Mouse (Mus musculus) lung, adult 2 months (tissue): ENCODE results near the gene Bdh1.

Source experiments
- CTCF ChIP-seq: fragments of 200-500 bp; IDR thresholded peaks from 2 replicates; pipeline ENCODE4 v1.5.1; 2011; ENCODE audit warnings: mild to moderate bottlenecking, low read length, control low read depth; ENCODE audit not compliant: insufficient read depth
- POLR2A ChIP-seq: fragments of 200-500 bp; IDR thresholded peaks from 2 replicates; pipeline ENCODE4 v1.6.1; 2011; ENCODE audit warnings: low read depth, mild to moderate bottlenecking, control low read depth, low read length, borderline replicate concordance; ENCODE audit errors: extremely low read depth

DNA sequence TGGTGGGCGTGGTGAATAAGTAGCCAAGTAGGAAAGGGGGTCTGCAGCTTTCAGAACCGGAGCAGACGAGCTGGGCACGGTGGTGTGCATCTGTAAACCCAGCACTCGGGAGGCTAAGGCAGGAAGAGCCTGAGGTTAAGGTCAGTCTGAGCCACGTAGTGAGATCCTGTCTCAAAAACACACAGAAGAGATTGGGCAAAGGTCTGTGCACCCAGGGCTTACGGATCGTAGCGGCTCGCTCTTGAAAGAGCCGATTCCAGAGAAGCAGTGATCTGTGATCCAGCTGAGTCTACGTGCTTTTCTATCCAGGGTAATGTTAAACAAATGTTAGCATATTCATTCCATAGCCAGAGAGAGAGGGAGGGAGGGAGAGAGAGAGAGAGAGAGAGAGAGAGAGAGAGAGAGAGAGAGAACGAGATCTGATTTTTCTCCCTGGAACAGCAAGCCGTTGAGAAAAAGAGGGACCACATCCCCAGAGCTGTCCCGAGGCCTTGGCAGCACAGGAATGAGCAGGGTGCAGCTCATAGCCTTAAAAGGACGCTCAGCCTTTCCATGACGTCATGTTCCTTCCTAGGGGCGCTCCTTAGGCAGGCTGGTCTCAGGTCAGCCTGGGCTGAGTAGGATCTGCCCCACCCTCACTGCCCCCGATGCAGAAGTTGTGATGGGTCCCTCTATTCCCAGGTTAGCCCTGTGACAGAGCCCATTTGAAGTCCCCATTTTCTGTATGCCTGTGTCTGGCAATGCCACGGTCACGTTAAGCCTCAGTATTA lies 33.4 kb downstream of the Bdh1 start:
- TF ChIP-seq CTCF (no peak), POLR2A (no peak)
